Mouse (Mus musculus) erythroblast, embryonic 14.5 days (primary cell): Measurements from ENCODE around the gene Dmbt1.
"Not testable (repeated sequence)": the region's sequence is repeated elsewhere in the genome, so short reads cannot be mapped to it uniquely, and the experiment has no call there.

Experiments used
- GATA1 ChIP-seq: IDR thresholded peaks from 2 replicates; pipeline ENCODE4 v1.6.1; 2012; ENCODE audit warnings: low read length, inconsistent platforms, mixed read lengths
- TAL1 ChIP-seq: IDR thresholded peaks from 3 replicates; pipeline ENCODE4 v1.6.1; 2012; ENCODE audit warnings: low read length, inconsistent platforms, mixed read lengths

- TF ChIP-seq TAL1, GATA1: not testable (repeated sequence)
These were observed 36.3 kb downstream of the Dmbt1 start for GRCm38 (mm10) chr7:131068191-131068590.
